Mouse (Mus musculus) gastrocnemius, postnatal 10 days (tissue): ENCODE results near the gene Cd86. TPM values are rescaled to one million over a fixed set of nuclear protein-coding genes. Genes with fewer than 3 reads are reported as not detected.

ENCODE experiments used
- DNase-seq: peaks from one replicate; pipeline ENCODE4 v3.0.0; 2021; ENCODE audit warnings: mixed read lengths
- total RNA-seq, 2 experiments: library from RNA; stranded (reverse); gene quantifications; 2 replicates each; pipeline ENCODE4 v1.2.3; 2021

Gene Cd86
- total RNA-seq, 2 experiments from 2014 or later: 1.2 to 1.3 TPM

DNA sequence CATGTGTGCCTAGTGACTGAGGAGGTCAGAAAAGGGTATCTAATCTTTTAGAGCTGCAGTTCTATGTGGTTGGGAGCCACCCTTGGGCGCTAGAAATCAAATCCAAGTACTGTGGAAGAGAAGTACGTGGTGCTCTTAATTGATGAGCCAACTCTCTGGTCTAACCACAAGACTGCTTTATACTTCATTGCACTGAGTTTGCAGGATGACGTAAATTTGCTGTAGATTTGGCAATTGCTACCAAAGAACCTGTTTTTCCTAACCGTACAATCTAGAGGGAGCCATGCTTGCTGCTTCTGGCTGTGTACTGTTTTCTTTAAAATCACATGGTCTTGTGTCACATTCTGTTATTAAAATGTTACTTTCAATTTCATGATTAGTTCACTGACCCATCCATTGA is 10.0 kb downstream of the Cd86 start:
- DNase-seq: no peak

DNA sequence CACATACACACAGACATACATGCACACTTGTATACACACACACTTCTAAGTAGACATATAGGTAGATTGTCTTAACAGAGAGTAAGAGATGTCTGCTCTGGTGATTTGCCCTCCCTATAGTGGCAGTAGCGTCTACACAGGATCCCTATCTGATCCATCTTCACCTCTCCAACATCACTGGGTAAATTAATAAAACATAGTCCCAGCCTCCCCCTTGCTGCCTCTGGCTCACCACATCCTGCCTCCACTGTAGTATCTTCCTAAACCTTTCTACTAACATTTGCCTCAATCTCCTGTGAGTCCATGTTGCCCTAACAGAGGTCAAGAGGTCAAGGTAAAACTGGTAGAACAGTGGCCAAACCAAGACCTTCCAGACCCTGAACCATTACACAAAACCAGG is 10.7 kb downstream of the Cd86 start:
- DNase-seq: no peak

DNA sequence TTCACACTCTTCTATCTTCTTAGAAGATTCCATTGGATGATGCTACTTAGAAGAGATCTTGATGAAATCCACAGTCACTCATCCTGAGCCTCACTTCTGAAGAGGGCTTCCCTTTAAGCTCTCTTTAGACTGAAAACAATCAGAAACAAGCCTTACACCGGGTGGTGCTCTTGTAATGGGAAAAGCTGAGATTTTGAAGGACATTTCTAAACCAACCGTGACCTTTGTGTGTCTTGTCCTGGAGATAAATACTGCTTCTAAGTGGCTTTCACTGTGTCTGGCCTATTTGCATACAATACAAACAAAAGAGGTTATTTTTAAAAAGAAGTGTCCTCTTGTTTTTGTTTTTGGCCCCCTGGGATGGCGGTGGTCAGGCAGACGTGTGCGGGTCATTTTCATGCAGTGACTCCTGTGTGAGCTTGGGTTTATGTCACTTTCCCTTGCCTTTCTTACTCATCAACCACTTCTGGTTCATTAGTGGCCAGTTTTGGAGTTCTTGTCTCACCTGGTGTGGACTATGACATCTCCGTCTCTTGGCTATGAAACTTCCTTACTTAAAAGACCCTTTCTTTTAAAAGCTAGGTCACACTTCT is 14.6 kb downstream of the Cd86 start:
- DNase-seq: no peak

DNA sequence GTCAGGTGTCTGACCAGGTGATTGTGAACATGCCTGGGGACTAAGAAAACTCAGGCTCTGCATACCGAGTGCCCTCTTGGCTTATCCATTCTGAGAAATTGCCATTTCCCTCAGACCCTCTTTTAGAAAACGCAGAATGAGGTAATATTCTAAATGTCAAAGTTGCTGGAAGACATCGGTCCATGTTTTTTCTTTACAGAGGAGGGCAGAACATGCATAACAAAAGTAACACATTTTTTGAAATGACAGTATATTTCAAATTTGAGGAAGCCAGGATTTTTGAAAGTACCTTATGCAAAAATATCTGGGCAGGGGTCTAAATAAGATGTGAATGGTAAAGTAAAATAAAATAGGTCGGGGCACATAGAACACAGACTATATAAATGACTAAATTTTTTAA is 15.4 kb downstream of the Cd86 start:
- DNase-seq: no peak

DNA sequence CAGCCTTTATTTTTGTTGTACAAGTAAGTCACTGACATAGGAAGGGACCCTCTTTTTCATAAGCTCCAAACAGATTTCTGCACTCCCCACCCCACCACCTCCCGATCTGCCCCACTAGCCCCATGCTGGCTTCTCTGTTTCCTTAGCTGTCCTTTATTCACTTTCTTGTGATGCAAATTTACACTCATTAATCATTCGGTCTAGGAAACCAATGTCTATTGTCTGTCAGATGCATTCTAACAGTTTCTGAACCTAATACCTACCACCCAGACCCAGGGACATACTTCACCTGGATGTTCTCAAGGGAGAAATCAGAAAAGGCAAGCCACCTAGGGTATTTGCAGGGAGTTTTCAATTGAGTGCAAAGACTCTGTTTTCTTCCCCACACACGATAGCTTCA is 16.6 kb downstream of the Cd86 start:
- no peak for DNase-seq

DNA sequence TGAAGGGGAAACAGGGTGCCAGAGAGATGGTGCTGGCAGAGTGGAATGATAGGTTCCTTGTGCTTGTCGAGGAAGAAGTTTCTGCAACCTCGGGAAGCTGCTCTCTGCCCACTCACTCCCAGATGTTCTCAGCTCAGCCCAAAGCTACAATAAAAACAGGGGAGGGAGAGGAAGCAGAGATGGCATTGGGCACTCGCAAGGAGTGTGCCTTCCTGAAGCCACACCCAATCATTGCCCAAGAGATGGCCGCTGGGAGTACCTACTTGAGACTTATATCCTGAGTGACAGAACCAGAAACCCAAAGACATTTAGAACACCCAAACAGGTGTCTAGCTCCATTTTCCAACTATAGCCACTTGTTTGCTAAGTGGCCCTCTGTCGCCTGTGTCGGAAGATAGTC is 20.8 kb downstream of the Cd86 start:
- DNase-seq: no peak

DNA sequence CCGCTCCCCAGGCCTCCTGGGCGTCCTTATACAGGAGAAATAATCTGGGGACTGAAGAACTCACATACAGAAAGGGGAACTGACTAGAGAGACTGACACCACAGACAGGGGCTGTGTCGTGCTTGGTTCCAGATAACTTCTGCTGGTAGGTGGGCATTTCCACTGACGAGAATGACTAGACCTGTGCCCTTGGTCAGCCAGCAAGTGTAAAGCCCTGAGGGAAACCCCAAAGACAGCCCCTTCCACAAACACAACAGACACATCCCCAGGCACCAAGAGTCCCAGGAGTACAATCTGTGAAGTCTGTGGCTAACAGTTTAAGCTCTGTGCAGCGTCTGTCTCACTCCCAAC is 23.2 kb downstream of the Cd86 start:
- no peak for DNase-seq

DNA sequence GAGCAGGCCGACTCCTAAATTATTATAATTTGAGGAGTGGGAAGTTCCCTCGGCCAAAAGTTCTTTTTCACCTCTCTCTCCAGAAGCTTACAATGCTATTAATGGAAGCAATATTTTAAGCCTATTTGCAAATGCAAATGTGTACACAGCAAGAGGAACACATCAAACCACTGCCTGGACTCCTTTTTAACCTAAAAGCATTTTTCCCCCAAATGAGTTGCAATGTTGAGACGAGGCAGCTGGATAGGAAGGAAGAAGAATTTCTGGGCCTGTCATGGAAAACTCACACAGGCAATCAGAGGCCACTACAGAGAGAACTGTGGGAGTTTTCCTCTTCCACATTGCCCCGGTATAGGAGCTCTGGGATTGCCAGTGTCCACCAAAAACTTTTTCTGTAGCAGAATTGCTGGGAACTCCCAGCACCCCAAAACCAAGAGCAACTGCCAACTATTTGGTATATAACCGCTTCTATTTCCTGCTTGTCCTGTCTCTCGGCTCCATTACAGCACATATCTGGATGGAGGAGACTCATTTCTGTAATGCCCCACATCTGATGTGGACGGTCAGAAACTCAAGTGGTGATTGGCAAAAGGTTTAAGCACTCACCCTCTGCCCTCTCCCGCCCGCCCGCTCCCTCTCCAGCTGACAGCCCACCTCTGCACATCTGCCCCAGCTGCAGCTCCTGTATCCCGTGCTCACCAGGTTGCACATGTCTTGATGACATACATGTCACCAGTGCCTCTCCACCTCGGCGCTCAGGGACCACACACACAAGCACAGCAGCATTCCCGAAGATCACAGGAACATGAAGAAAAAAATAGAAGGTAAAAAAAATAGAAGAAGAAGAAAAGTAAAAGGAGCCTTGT is 23.8 kb downstream of the Cd86 start:
- no peak for DNase-seq

DNA sequence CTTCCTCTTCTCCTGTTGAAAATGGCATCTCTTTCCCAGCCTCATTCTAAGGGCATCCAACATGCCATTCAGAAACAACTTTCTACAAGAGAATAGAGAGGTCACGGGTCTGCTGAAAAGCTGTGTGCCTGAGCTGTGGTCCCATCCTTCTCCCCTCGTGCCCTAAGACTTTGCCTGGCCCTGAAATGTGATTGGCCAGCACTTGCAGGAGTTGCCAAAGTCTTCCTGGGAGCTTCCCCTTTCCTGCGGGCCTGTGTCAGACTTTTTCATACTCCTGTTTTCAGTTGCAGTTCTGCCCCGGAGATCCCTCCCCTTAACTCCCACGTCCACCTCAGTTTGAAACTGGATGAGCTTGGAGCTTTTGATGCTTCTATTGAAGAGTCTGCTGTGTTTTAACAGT is 24.9 kb downstream of the Cd86 start:
- no peak for DNase-seq

DNA sequence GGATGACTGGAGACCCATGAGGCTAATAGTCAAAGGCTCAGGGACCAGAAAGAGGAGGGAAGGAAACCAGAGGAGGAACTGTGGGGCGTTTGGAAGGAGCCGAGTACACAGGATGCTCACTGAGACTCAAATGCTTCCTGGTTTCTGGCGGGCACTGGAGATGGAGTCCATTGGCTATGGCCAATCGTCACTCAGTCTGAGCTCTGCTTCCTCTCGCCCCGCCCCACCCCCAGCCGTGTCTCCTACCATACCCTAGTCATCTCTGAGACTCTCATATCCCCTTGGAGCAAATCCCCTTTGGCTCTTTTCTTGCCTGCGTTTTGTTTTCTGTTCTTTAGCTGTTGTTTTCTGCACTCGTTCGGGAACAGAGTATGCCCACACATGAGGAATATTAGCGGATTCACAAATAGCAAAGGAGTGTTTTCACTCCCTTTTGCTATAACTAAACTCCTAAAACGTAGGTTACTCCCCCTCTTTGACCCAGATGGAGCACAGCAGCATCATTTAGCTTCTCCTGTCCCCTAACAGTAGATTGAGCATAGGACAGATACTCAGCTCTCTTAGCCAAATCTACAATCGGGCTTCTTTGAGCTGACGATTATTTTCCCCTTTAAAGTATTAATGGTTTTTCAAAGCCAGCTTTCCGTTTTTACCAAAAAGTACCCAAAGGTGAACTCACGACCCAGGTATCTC is 25.9 kb downstream of the Cd86 start:
- no peak for DNase-seq

DNA sequence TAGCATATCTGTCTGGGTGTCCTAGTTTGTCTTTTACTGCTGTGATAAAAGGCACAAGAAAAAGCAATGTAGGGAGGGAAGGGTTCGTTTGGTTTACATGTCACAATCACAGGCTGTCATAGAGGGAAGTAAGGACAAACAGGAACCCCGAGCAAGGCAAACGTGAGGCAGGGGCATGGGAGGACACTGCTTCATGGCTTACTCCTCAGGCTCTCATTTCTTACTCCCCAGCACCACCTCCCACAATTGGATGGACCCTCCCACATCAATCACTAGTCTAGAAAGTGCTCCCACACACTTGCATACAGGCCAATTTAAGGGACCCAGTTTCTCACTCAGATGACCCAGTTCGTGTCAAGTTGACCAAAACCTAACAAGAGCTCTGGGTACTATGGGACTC is 29.1 kb downstream of the Cd86 start:
- no peak for DNase-seq

DNA sequence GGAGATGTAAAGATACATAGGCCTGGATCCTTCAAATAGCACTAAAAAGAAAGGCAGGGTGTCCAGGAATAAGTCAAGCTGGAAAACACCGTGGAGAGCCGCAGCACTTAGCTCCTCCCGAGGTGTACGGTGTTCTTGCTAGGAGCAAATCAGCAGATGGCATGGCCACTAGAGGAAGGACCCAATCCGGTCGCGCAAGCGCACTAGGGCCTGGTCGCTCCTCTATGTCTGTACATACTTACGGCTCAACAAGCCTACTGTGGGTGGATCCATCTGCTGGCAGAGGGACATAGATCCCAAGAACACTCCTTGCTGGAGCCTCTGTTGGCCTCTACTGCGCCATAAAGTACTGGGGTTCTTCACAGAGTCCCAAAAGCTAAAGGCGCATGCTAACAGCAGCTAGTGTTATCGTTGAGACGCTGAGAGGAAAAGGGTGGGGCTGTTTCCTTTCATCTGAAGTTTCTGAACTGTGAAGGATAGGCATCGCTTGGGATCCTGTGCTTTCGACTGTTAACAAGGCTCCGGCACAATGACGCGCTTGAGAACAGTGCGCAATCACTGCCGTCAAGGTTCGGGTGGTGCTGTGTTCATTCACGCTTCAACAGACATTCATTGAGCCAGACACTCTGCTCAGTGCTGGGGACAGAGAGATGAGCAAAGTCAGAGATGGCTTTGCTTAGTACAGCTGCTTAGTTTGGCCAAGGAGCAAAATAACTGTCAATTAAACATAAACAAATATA is 30.7 kb downstream of the Cd86 start:
- DNase-seq: no peak

DNA sequence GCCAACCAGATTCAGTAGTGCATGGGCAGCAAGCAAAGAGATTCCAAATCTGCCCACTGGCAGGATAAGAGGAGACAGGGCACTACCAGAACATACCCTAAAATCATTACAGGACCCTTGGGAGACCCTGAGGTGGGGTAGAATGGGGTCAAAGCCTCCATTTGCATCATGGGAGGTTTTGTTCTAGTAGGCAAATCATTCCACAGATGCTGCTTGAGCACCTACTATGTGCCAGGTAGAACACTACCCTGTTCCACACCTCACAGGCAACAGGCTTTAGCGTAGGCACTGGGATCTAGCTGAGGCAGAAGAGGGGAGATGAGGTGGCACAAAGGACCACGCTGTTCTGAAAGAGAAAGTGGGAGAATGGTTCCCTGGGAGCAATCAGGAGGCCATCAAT is 31.5 kb downstream of the Cd86 start:
- no peak for DNase-seq

DNA sequence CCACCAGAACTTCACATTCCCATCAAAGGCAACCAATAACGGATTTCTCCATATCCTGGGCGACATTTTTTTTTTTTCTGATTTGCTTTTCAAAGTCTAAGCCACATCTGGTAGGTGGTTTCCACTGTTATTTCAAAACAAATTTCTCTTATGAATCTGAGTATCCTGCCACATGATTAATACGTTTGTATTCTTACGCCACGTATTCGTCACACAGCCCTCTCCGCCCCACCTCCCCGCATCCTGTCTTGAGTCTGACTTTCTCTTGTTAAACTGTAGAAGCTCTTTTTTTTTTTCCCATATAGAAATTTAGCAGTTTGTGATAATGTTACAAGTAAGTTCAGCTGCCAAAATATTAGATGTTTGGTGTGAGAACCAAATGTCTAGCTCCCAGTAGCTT is 33.7 kb downstream of the Cd86 start:
- no peak for DNase-seq

DNA sequence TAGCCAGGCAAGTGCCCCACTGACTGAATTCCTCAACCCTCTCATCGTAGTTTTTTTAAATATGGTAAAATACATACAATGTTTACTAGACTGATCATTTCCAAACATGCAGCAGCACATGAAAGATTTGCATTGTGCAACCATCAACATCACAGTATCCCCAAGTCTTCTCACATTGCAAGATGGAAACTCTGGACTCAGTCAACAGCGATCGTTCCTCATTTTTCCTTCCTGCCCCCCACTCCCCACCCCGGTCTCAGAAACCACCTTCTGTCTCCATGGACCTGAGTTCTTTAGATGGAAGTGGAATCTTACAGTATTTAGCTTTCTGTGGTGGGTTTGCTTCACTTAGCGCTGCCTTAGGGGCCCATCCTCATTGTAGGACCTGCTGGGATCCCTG is 34.3 kb downstream of the Cd86 start:
- no peak for DNase-seq

DNA sequence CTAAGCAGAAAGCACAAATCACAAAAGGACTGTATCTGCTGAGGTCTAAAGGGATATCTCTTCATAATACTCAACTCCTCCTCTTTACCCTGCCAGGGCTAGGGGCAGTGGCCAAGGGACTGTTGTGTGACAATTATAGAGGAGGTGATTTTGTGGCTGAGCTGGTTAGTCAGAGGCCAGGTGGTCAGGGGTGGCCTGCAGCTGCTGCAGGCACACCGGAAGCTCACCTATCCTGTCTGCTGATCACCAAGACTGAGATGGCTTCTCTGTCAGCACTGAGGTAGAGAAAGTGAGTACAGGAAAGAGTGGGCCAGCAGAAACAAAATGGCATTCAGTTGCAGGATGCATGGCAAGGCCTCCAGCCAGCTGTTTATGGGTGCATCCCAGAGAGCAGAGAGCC is 38.1 kb downstream of the Cd86 start:
- no peak for DNase-seq

DNA sequence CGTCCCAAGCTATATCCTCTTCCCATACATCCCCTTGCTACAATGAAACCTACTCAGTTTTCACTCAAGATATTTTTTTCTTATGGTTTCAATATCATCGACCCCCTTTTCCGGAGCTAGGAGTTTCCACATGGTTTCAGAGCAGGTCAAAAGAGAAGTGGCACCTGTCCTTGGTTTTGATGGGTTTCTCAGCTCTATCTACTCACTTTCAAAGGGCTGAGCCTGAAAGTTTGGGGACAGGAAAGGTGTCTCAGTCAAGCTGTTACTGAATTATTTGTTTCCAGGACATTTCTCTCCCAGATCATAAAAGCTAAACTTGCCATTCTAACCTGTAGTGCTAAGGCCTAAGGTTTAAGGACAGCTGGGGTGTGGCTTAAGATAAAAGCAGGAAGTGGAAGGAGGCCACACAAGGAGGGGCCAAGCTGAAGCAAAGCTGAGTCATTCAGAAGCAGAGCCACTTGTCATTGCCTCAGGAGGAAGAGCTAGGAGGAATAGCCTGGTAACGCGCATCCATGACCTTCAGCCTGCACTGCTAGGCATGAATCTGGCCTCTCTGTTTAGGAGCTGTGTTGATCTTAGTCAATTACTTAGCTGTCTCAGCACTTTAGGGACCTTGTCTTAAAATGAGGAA is 39.2 kb downstream of the Cd86 start:
- no peak for DNase-seq

DNA sequence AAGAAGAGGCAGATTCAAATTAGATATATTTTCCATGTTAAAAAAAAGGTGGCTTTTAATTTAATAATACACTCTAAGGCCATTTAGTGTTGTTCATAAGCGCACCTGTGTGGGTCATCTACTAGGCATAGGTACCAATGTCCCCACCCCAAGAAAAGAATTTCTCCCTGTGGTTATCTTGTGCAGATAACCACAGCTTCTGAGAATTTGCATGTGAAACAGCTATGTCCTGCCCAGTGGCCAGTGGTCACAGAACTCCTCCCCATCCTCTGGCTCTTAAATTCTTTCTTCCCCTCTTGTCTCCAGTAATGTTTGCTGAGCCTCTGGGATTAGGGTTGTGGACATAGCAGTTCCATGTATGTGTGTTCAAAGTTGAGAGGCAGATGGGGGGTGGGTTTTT is 40.0 kb downstream of the Cd86 start:
- no peak for DNase-seq

DNA sequence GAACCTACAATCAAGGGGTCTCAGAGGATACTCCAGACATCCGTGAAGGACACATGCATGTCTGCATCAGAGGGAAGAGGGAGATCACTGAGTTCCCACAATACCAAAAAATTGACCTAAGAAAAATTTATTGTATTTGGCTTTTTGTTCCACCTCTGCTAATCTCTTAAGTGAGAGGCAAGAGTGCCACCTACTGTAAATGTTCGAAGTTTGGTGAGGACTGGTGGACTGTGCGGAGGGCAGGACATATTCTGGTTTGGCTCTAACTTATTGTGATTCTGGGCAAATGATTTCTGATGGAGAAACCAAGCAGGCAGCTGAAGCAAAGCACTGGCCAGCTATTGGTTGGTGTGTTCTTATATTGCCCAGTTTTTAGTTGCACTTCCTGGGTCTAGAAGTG is 43.6 kb downstream of the Cd86 start:
- no peak for DNase-seq

DNA sequence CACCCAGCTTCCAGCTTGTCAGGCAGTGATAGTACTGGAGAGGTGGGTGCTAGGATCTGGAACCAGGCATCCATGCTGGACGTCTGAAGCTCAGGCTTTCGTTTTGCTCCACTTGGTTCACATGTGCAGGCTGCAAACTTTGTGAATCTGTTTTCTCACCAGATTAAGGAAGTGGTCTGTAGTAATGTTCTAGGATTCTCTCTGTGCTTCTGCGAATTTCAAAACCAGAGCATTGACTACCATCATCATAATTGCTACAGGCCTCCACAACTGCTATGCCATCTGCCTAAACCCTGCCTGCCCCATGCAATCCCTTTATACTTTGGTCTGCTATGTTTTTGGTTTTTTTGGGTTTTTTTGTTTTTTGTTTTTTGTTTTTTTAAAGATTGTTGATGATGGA is 44.8 kb downstream of the Cd86 start:
- DNase-seq: no peak

DNA sequence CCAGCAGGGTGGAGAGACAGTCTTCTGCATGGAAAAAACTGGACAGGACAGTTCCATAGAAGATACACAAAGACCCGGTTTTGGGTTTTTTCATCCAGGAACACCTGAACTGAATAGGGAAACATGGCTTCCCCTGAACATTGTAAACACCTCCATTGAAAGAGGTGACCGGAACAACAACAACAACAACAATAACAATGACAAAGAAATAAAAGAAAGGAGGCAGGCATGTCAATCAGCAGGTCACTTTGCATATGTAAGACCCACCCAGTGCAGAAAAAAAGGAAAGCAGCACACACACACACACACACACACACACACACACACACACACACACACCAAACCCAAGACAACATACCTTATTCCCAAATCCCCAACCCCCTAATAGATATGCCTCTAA is 52.2 kb downstream of the Cd86 start:
- no peak for DNase-seq

DNA sequence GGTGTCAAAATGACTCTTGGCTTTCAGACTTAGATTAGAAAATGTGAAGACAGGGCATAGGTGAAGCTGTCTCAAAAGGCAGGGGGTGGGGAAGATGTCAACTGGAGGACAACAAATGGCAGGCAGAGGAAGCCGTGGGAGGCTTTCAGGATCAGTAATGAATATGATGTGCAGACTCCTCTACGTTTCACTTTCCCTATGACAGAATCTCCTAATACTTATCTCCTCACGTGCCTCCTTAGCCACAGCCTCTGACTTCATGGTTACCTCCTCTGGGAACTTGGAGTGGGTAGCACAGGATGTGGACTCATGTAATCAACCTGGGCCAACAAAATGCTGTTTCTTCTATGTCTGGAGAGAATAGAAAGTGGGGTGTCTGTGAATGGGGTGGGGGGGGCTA is 63.2 kb downstream of the Cd86 start:
- no peak for DNase-seq

DNA sequence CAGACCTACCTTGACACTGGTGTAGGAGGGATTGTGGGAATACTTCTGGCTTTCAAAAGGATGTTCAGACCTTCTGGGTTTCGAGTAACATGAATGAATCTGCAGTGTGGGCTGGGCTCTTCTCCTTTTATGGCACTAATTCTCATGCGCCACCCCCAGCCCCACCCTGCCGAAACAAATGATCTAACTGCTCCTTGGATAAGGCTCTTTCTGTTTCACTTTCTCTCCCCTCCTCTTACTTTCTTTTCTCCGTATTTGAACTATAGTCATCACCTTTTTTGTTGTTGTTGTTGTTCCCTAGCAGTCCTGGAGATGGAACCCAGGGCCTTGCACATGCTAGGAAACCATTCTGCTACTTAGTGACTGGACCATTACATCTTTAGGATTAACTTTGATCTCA is 67.6 kb downstream of the Cd86 start:
- no peak for DNase-seq
